Mouse (Mus musculus): ENCODE measurements around the gene Apoe. TPM values are rescaled to one million over a fixed set of nuclear protein-coding genes. Genes with fewer than 3 reads are reported as not detected.

The Apoe gene
- total and polyA plus RNA-seq, 3 experiments = 6.2 to 16.7 (median 10.0) TPM

DNA sequence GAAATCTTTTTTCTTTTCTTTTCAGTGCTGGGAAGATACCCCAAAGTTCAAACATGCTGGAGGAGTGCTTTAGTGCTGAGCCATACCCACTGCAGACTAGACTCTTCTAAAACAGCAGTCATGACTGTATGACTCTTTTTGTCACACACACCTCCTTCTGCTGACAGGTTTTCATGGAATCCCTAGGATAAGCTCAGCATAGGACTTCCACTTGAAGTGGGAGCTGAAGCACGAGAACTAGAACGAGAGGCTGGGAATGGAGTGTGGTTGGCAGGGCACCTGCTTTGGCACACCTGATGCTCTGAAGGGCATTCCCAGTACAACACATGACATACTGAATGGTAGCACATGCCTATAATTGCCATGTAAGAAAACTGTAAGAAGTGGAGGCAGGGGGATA, 46.4 kb downstream of the Apoe start:
- no peak overlapping the region for H3K27ac ChIP-seq (ENCODE audit: insufficient read depth, low read depth)
- H3K36me3 ChIP-seq (replicated peaks in 1 of 2; ENCODE audit: control insufficient read depth in 1 of 2, insufficient read depth in 1 of 2, low read length in 1 of 2) = peaks cover 64 to 92% of the 10 kb centered on the region in 2 experiments
- dilution Hi-C loops (cut with MboI; ENCODE audit: extremely low pct_ligation_motif_present, extremely low pct_unique_long_range_greater_than_20kb, low sequenced_read_pairs) (no loop called here), in situ Hi-C loops (cut with MboI; ENCODE audit: low pct_ligation_motif_present, low pct_unique_long_range_greater_than_20kb, low sequenced_read_pairs) (no loop called here)
- DNase-seq (ENCODE audit: extremely low read depth) = no peak
- H3K79me2 ChIP-seq (replicated peaks; ENCODE audit: control insufficient read depth, extremely low read depth, insufficient read depth, poor library complexity, severe bottlenecking) = peaks cover 9% of the 10 kb centered on the region
- no peaks in the 10 kb centered on the region for H3K9me3 ChIP-seq (replicated peaks; ENCODE audit: low read length)
- no peak overlapping the region for H3K4me3 ChIP-seq (replicated peaks in 1 of 3; ENCODE audit: low read depth in 2 of 3, low read length in 2 of 3, poor library complexity in 1 of 3)
- no peaks in the 10 kb centered on the region for H3K27me3 ChIP-seq (replicated peaks)
- H3K4me2 ChIP-seq (ENCODE audit: insufficient read depth, low read depth, poor library complexity, severe bottlenecking) = no peak overlapping the region
- no peak overlapping the region for H3K9ac ChIP-seq (ENCODE audit: insufficient read depth, low read depth)
- H3K4me1 ChIP-seq (ENCODE audit: control insufficient read depth in 1 of 2, insufficient read depth in 2 of 2) = no peaks in the 10 kb centered on the region
- TF ChIP-seq USF1 (IDR thresholded peaks at IDR 0.05; ENCODE audit: low read depth, low read length) (no peak), JUND (conservative IDR thresholded peaks at IDR 0.05; ENCODE audit: low read depth, low read length) (no peak), ELF1 (IDR thresholded peaks at IDR 0.05; ENCODE audit: low read depth, low read length) (no peak), SIN3A (IDR thresholded peaks at IDR 0.05; ENCODE audit: low read length) (no peak), HCFC1 (IDR thresholded peaks at IDR 0.05; ENCODE audit: low read depth, low read length) (no peak), SMC3 (IDR thresholded peaks at IDR 0.05; ENCODE audit: low read depth, low read length) (no peak), ZMIZ1 (IDR thresholded peaks at IDR 0.05; ENCODE audit: low read depth, low read length) (no peak), NRF1 (IDR thresholded peaks at IDR 0.05; ENCODE audit: low read depth, low read length) (no peak), E2F4 (IDR thresholded peaks at IDR 0.05; ENCODE audit: insufficient replicate concordance, low read depth, low read length) (no peak), MAZ (IDR thresholded peaks at IDR 0.05; ENCODE audit: low read depth, low read length) (no peak), CHD2 (IDR thresholded peaks at IDR 0.05; ENCODE audit: low read length) (no peak), CTCF (conservative IDR thresholded peaks at IDR 0.05 in 1 of 2, IDR thresholded peaks at IDR 0.05 in 1 of 2; ENCODE audit: low read depth in 2 of 2, low read length in 2 of 2) (no peak), NELFE (IDR thresholded peaks at IDR 0.05; ENCODE audit: low read depth, low read length) (no peak), KAT2A (IDR thresholded peaks at IDR 0.05; ENCODE audit: insufficient replicate concordance, low read length) (no peak), ZKSCAN1 (IDR thresholded peaks at IDR 0.05; ENCODE audit: borderline replicate concordance, low read depth, low read length) (no peak)

DNA sequence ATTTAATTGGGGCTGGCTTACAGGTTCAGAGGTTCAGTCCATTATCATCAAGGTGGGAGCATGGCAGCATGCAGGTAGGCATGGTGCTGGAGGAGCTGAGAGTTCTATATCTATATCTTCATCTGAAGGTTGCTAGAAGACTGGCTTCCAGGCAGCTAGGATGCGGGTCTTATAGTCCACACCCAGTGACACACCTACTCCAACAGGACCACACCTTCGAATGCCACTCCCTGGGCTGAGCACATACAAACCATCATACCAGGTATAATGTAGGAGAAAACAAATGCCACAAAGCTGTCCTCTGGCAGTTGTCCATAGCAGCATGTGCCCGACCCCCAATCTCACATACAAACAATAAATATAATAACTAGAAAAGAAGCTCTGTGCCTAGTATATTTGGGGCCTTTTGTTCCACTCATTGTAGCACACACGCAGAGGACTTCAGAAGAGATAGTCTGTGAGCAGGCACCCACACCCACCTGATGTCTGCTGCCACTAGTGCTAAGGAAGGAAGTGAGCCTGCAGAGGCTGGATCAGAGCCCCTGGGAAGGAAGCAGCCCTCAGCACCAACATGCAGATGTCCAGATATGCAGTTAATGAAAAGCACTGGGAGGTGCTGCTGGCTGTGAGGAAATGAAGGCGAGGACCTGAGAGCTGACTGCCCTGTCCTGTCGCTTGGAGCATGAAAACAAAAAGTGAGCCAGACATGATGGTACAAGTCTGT, 47.8 kb downstream of the Apoe start:
- dilution Hi-C loops (cut with MboI; ENCODE audit: extremely low pct_ligation_motif_present, extremely low pct_unique_long_range_greater_than_20kb, low sequenced_read_pairs) (no loop called here), in situ Hi-C loops (cut with MboI; ENCODE audit: low pct_ligation_motif_present, low pct_unique_long_range_greater_than_20kb, low sequenced_read_pairs) (no loop called here)
- Histone ChIP-seq H3K4me1 (ENCODE audit: control insufficient read depth in 1 of 2, insufficient read depth in 2 of 2) (peaks cover 0 to 8% of the 10 kb centered on the region in 2 experiments; a peak in 2 of 4 replicates), H3K4me2 (ENCODE audit: insufficient read depth, low read depth, poor library complexity, severe bottlenecking) (no peak overlapping the region), H3K27ac (ENCODE audit: insufficient read depth, low read depth) (no peak overlapping the region), H3K79me2 (replicated peaks; ENCODE audit: control insufficient read depth, extremely low read depth, insufficient read depth, poor library complexity, severe bottlenecking) (peaks cover 3% of the 10 kb centered on the region; the same call in 1 of the 2 replicates), H3K27me3 (replicated peaks) (no peaks in the 10 kb centered on the region), H3K9ac (ENCODE audit: insufficient read depth, low read depth) (no peak overlapping the region), H3K36me3 (replicated peaks in 1 of 2; ENCODE audit: control insufficient read depth in 1 of 2, insufficient read depth in 1 of 2, low read length in 1 of 2) (peaks cover 66 to 88% of the 10 kb centered on the region in 2 experiments), H3K9me3 (replicated peaks; ENCODE audit: low read length) (no peaks in the 10 kb centered on the region), H3K4me3 (replicated peaks in 1 of 3; ENCODE audit: low read depth in 2 of 3, low read length in 2 of 3, poor library complexity in 1 of 3) (no peak overlapping the region)
- TF ChIP-seq PAX5 (IDR thresholded peaks at IDR 0.05; ENCODE audit: low read length) = no peak
- no peak for TF ChIP-seq SMC3 (IDR thresholded peaks at IDR 0.05; ENCODE audit: low read depth, low read length)
- no peak for TF ChIP-seq CHD2 (IDR thresholded peaks at IDR 0.05; ENCODE audit: low read length)
- TF ChIP-seq HCFC1 (IDR thresholded peaks at IDR 0.05; ENCODE audit: low read depth, low read length) = no peak
- no peak for TF ChIP-seq KAT2A (IDR thresholded peaks at IDR 0.05; ENCODE audit: insufficient replicate concordance, low read length)
- TF ChIP-seq POLR2AphosphoS2 (IDR thresholded peaks at IDR 0.05; ENCODE audit: low read depth, low read length) = no peak
- no peak for TF ChIP-seq JUN (IDR thresholded peaks at IDR 0.05; ENCODE audit: insufficient read depth, low read depth, low read length)
- TF ChIP-seq BHLHE40 (IDR thresholded peaks at IDR 0.05; ENCODE audit: low read depth, low read length) = no peak
- TF ChIP-seq MYC (IDR thresholded peaks at IDR 0.05; ENCODE audit: low read depth, low read length) = no peak
- no peak for TF ChIP-seq ZMIZ1 (IDR thresholded peaks at IDR 0.05; ENCODE audit: low read depth, low read length)
- TF ChIP-seq ZKSCAN1 (IDR thresholded peaks at IDR 0.05; ENCODE audit: borderline replicate concordance, low read depth, low read length) = no peak
- TF ChIP-seq ETS1 (conservative IDR thresholded peaks at IDR 0.05; ENCODE audit: low read depth, low read length) = no peak
- no peak for TF ChIP-seq MAFK (IDR thresholded peaks at IDR 0.05; ENCODE audit: insufficient replicate concordance, low read length)
- TF ChIP-seq MAZ (IDR thresholded peaks at IDR 0.05; ENCODE audit: low read depth, low read length) = no peak
- no peak for DNase-seq (ENCODE audit: extremely low read depth)
